Mouse (Mus musculus): ENCODE data around the gene Casc3. TPM values are rescaled to one million over a fixed set of nuclear protein-coding genes. Genes with fewer than 3 reads are reported as not detected.

Gene Casc3
- total and polyA plus RNA-seq, 3 experiments: 14.4 to 71.7 (median 16.7) TPM

DNA sequence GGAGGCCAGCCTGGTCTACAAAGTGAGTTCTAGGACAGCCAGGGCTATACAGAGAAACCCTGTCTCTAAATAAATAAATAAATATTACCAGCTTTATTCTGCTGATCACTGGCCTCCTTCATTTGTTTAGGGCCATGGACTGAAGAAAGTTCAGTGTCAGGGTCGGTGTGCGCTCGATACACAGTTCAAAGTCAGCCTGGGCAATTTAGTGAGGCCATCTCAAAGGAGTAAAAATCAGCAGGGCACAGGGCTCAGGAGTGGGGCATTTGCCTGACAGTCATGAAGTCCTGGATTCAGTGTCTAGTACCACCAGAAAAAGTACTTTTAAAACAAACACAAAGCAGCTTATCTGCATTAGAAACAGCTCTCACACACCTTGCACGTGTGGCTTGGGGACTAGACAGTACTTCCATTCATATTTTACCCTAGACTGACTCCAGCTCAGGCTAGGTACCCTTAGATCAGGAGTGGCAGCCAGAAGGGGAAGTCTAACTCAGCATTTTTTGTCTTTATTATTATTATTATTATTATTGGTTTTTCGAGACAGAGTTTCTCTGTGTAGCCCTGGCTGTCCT is 14.0 kb upstream of the Casc3 start:
- no peak overlapping the region for H3K4me3 ChIP-seq (replicated peaks in 1 of 3; ENCODE audit: low read depth in 2 of 3, low read length in 2 of 3, poor library complexity in 1 of 3)
- peaks cover 2 to 64% of the 10 kb centered on the region in 2 experiments for H3K4me1 ChIP-seq (ENCODE audit: control insufficient read depth in 1 of 2, insufficient read depth in 2 of 2)
- no peak overlapping the region for H3K9ac ChIP-seq (ENCODE audit: insufficient read depth, low read depth)
- TF ChIP-seq ZKSCAN1 (IDR thresholded peaks at IDR 0.05; ENCODE audit: borderline replicate concordance, low read depth, low read length): no peak
- TF ChIP-seq NRF1 (IDR thresholded peaks at IDR 0.05; ENCODE audit: low read depth, low read length): no peak
- no peak for TF ChIP-seq MAX (IDR thresholded peaks at IDR 0.05; ENCODE audit: low read length)
- no peak for TF ChIP-seq PAX5 (IDR thresholded peaks at IDR 0.05; ENCODE audit: low read length)
- no peak for TF ChIP-seq MAZ (IDR thresholded peaks at IDR 0.05; ENCODE audit: low read depth, low read length)
- no peak for TF ChIP-seq MEF2A (IDR thresholded peaks at IDR 0.05; ENCODE audit: borderline replicate concordance, low read depth, low read length)
- no peak for TF ChIP-seq CHD1 (IDR thresholded peaks at IDR 0.05; ENCODE audit: low read depth, low read length)
- no peak for TF ChIP-seq CHD2 (IDR thresholded peaks at IDR 0.05; ENCODE audit: low read length)
- TF ChIP-seq TBP (conservative IDR thresholded peaks at IDR 0.05; ENCODE audit: low read depth, low read length): no peak
- no peak for TF ChIP-seq RAD21 (IDR thresholded peaks at IDR 0.05; ENCODE audit: low read depth, low read length)
- no peak for TF ChIP-seq ETS1 (conservative IDR thresholded peaks at IDR 0.05; ENCODE audit: low read depth, low read length)
- TF ChIP-seq POLR2AphosphoS2 (IDR thresholded peaks at IDR 0.05; ENCODE audit: low read depth, low read length): no peak
- no peak for TF ChIP-seq TCF12 (IDR thresholded peaks at IDR 0.05; ENCODE audit: low read depth, low read length)
- TF ChIP-seq SIN3A (IDR thresholded peaks at IDR 0.05; ENCODE audit: low read length): no peak
- TF ChIP-seq ZC3H11A (IDR thresholded peaks at IDR 0.05; ENCODE audit: low read depth, low read length): no peak
- no peak for TF ChIP-seq MAFK (IDR thresholded peaks at IDR 0.05; ENCODE audit: insufficient replicate concordance, low read length)
- TF ChIP-seq ZMIZ1 (IDR thresholded peaks at IDR 0.05; ENCODE audit: low read depth, low read length): no peak
- no peak for TF ChIP-seq UBTF (IDR thresholded peaks at IDR 0.05; ENCODE audit: low read depth, low read length)
- H3K27me3 ChIP-seq (replicated peaks): peaks cover 3% of the 10 kb centered on the region
- dilution Hi-C loops (cut with MboI; ENCODE audit: extremely low pct_ligation_motif_present, extremely low pct_unique_long_range_greater_than_20kb, low sequenced_read_pairs) (no loop called here), in situ Hi-C loops (cut with MboI; ENCODE audit: low pct_ligation_motif_present, low pct_unique_long_range_greater_than_20kb, low sequenced_read_pairs) (loop anchor here (5.0 kb wide), 1 partner anchor 37 kb away; no protein-coding TSS in a partner anchor)
- H3K36me3 ChIP-seq (replicated peaks in 1 of 2; ENCODE audit: control insufficient read depth in 1 of 2, insufficient read depth in 1 of 2, low read length in 1 of 2): peaks cover 0 to 2% of the 10 kb centered on the region in 2 experiments
- DNase-seq (ENCODE audit: extremely low read depth): no peak
- no peak overlapping the region for H3K27ac ChIP-seq (ENCODE audit: insufficient read depth, low read depth)
- H3K9me3 ChIP-seq (replicated peaks; ENCODE audit: low read length): no peaks in the 10 kb centered on the region
- no peak overlapping the region for H3K4me2 ChIP-seq (ENCODE audit: insufficient read depth, low read depth, poor library complexity, severe bottlenecking)
- peaks cover 5% of the 10 kb centered on the region; the same call in 1 of the 2 replicates for H3K79me2 ChIP-seq (replicated peaks; ENCODE audit: control insufficient read depth, extremely low read depth, insufficient read depth, poor library complexity, severe bottlenecking)

GRCm38 (mm10) chr11:98791448-98791847 is 13.3 kb upstream of the Casc3 start:
- H3K4me3 ChIP-seq (replicated peaks in 1 of 3; ENCODE audit: low read depth in 2 of 3, low read length in 2 of 3, poor library complexity in 1 of 3): no peak overlapping the region
- no peak overlapping the region for H3K9ac ChIP-seq (ENCODE audit: insufficient read depth, low read depth)
- H3K9me3 ChIP-seq (replicated peaks; ENCODE audit: low read length): no peaks in the 10 kb centered on the region
- TF ChIP-seq MAFK (IDR thresholded peaks at IDR 0.05; ENCODE audit: insufficient replicate concordance, low read length) (peak; percentile 29; the same call in 1 of the 2 replicates), CTCF (conservative IDR thresholded peaks at IDR 0.05 in 1 of 2, IDR thresholded peaks at IDR 0.05 in 1 of 2; ENCODE audit: low read depth in 2 of 2, low read length in 2 of 2) (no peak), E2F4 (IDR thresholded peaks at IDR 0.05; ENCODE audit: insufficient replicate concordance, low read depth, low read length) (no peak), MYC (IDR thresholded peaks at IDR 0.05; ENCODE audit: low read depth, low read length) (no peak)
- H3K4me1 ChIP-seq (ENCODE audit: control insufficient read depth in 1 of 2, insufficient read depth in 2 of 2): peaks cover 0 to 57% of the 10 kb centered on the region in 2 experiments; a peak in 2 of 4 replicates
- no peak overlapping the region for H3K27ac ChIP-seq (ENCODE audit: insufficient read depth, low read depth)
- in situ Hi-C loops (cut with MboI; ENCODE audit: low pct_ligation_motif_present, low pct_unique_long_range_greater_than_20kb, low sequenced_read_pairs): loop anchor here (5.0 kb wide), 1 partner anchor 36 kb away; no protein-coding TSS in a partner anchor
- dilution Hi-C loops (cut with MboI; ENCODE audit: extremely low pct_ligation_motif_present, extremely low pct_unique_long_range_greater_than_20kb, low sequenced_read_pairs): no loop called here
- no peaks in the 10 kb centered on the region for H3K27me3 ChIP-seq (replicated peaks)
- no peak overlapping the region for H3K4me2 ChIP-seq (ENCODE audit: insufficient read depth, low read depth, poor library complexity, severe bottlenecking)
- no peak for DNase-seq (ENCODE audit: extremely low read depth)
- H3K79me2 ChIP-seq (replicated peaks; ENCODE audit: control insufficient read depth, extremely low read depth, insufficient read depth, poor library complexity, severe bottlenecking): peaks cover 12% of the 10 kb centered on the region
- H3K36me3 ChIP-seq (replicated peaks in 1 of 2; ENCODE audit: control insufficient read depth in 1 of 2, insufficient read depth in 1 of 2, low read length in 1 of 2): peaks cover 0 to 2% of the 10 kb centered on the region in 2 experiments

Data from CH12.LX (cell line).